Mouse (Mus musculus) left cerebral cortex, postnatal 25 days (tissue): Measurements from ENCODE around the gene Hjurp. TPM values are rescaled to one million over a fixed set of nuclear protein-coding genes. Genes with fewer than 3 reads are reported as not detected.

Source experiments
- DNase-seq, 2 experiments: peaks; one replicate each; pipeline ENCODE4 v3.0.0; 2022; ENCODE audit warnings: low spot score in 2 of 2, mixed read lengths in 1 of 2
- intact Hi-C: fragments of 180-260 bp; cut with DNase I; formaldehyde crosslinking; loops from one replicate; pipeline ENCODE4 v1.15.1; 2025
- total RNA-seq, 2 experiments: library from RNA; stranded (reverse); gene quantifications; 2 replicates each; pipeline ENCODE4 v1.2.3; 2021

Hjurp gene
- total RNA-seq: 10 to 100 TPM; 32.8 to 37.1 TPM

GRCm38 (mm10) chr1:88277098-88277817 lies at the start of gene Hjurp, which contains the start of gene Trpm8:
Gene Hjurp, minus strand, starts transcription at chr1:88277633.
Gene Trpm8, plus strand, starts transcription at chr1:88277661.
- intact Hi-C loops: loop anchor here (10.0 kb wide), 1 partner anchor 952 kb away; the partner anchor contains the start of gene Gigyf2
- peak; percentile 100 for DNase-seq

GRCm38 (mm10) chr1:88323101-88323500 lies 45.7 kb upstream of the Hjurp start:
- no peak for DNase-seq
- intact Hi-C loops: no loop called here

- intact Hi-C loops: no loop called here
- DNase-seq: no peak
Measured at GRCm38 (mm10) chr1:88322146-88322545, 44.7 kb upstream of the Hjurp start.

DNA sequence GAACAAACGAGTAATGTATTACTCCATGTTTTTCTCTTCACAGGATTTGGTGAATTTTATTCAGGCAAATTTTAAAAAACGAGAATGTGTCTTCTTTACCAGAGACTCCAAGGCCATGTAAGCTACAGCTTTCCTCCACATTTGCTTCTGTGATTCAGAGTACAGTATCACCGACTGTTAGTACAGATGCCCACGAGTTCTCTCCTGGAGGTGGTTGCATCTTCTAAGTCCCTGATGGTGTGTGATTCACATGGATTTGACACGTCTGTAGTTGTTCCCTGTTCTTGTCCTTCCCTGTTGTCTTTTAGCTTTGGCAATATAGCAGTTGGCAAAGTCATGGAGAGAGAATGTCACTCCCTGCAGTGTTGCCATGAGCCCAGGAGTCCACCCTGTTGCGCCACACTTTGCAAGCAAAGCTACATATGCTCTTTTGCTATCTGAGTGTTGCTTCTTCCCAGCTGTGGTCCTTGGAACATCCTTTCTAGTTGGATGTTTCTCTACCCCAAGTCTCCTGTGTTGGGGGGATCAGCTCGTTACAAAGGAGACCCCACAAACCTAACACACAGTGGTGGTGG lies 43.5 kb upstream of the Hjurp start:
- peak in 1 of 2 experiments; percentile 65 for DNase-seq
- intact Hi-C loops: no loop called here

- DNase-seq: peak; percentile 42 to 46
Measured at GRCm38 (mm10) chr1:88318531-88319060, 41.2 kb upstream of the Hjurp start.

GRCm38 (mm10) chr1:88317279-88317678 lies 39.8 kb upstream of the Hjurp start:
- no peak for DNase-seq
- intact Hi-C loops: loop anchor here (10.0 kb wide), 1 partner anchor 312 kb away; the partner anchor contains the start of gene Usp40

More at GRCm38 (mm10) chr1:88318531-88319060, 41.2 kb upstream of the Hjurp start:
- intact Hi-C loops: loop anchor here (10.0 kb wide), 1 partner anchor 314 kb away; the partner anchor contains the start of gene Usp40

- intact Hi-C loops: loop anchor here (10.0 kb wide), 1 partner anchor 306 kb away; the partner anchor contains the start of gene Usp40
- DNase-seq: no peak
Measured at GRCm38 (mm10) chr1:88310349-88310748, 32.9 kb upstream of the Hjurp start.

- intact Hi-C loops: loop anchor here (10.0 kb wide), 1 partner anchor 305 kb away; the partner anchor contains the start of gene Usp40
- no peak for DNase-seq
Measured at GRCm38 (mm10) chr1:88309905-88310304, 32.5 kb upstream of the Hjurp start.

- intact Hi-C loops: no loop called here
- DNase-seq: no peak
Measured at GRCm38 (mm10) chr1:88309020-88309419, 31.6 kb upstream of the Hjurp start.

DNA sequence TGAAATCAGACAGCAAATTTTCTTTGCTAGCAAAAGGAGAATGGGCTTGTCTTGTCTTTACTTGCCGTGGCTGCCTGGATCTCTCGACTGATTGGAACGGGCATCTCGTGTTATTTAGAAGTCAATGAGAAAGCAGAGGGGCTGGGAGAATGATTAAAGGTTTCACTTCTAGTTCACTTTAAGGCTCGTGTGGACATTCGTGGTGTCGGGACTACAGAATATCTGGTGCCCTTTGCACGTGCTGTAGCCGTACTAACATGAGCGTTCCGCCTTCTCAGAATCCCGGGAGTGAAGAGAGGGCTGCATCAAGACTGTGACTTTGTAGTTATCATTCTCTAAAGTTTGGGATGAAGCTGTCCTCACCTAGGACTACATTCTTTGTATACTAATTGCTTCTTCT lies 29.7 kb upstream of the Hjurp start:
- intact Hi-C loops: no loop called here
- DNase-seq: no peak

- intact Hi-C loops: no loop called here
- no peak for DNase-seq
Measured at GRCm38 (mm10) chr1:88306543-88306942, 29.1 kb upstream of the Hjurp start.

DNA sequence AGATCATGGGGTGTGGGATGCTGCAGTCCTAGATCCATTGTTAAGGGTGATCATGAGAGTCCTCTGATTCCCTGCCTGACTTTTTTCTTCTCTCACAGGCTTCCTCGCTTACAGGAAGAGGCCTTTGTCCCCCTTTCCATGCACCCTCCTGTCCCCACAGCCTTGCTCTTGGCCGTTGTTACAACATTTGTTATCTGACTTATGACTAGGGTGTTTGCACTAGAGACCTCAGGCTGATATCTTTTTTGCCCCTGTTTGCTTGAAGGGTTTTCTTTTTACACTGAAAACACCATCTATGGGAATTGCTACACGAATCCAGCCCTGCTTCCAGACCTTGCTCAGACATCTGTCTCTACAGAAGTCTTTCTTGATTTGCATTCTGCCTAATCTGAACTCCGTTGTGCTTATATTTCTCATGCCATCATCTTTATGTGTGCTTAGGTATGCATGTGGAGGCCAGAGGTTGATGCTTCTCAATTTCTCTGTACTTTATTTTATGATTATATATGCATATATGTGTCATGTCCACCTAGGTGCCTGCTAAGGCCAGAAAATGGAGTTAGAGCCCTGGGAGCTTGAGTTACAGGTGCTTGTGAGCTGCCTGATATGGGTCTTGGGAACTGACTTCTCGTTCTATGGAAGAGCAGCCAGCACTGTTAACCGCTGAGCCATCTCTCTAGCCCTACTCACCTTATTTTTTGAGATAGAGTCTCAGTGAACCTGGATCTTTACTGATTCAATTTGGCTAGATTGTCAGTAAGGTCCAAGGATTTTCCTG lies 27.8 kb upstream of the Hjurp start:
- DNase-seq: no peak
- intact Hi-C loops: no loop called here

DNA sequence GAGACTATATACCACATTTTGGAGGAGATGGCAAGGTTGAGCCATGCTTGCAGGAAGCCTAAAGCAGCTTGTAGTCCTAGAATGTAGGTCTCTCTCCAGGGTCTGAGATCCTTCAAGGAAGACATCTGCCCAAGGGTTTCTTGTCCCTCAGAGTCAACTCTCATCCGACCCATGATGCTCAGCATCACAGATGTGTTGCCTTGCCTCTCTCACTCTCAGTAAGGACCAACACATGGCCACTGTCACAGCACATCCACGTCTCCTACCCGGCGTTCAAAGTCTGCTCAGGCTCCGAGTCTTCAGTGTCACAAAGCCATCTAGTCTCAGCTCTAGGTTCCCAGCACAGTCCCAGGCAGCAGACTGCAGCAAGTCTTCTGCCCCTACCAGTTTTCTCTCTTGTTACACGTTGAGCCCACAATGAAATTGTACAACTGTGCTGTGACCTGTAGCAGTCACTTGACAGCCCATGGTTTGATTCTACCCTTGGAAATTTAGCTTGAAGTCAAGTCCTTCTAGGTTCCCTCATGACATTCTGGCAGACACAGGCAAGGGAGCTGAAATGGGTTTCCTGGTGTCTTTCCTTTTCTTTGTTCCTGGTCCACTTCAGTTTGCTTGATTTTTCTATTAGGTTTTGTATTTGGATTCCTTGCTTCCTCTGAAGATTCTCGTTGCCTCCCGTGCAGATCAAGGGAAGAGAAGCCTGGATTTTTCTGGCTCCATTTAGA lies 27.0 kb upstream of the Hjurp start:
- intact Hi-C loops: no loop called here
- no peak for DNase-seq

DNA sequence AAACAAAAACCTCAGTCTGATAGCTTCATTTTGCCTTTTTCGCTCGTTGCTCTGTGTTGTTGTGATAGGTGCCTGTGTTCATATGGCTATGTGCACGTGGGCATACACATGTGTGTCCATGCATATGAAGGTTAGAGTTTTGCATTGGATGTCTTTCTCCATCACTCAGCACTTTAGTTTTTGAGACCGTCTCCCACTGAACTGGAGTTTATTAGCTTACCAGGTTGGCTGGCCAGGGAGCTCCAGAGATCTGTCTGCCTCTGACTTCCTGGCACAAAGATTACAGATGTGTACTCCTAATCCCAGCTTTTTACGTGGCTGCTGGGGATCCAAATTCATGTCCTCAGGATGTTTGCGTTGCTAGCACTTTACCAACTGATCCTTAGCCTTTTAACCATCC lies 26.3 kb upstream of the Hjurp start:
- intact Hi-C loops: no loop called here
- DNase-seq: no peak

DNA sequence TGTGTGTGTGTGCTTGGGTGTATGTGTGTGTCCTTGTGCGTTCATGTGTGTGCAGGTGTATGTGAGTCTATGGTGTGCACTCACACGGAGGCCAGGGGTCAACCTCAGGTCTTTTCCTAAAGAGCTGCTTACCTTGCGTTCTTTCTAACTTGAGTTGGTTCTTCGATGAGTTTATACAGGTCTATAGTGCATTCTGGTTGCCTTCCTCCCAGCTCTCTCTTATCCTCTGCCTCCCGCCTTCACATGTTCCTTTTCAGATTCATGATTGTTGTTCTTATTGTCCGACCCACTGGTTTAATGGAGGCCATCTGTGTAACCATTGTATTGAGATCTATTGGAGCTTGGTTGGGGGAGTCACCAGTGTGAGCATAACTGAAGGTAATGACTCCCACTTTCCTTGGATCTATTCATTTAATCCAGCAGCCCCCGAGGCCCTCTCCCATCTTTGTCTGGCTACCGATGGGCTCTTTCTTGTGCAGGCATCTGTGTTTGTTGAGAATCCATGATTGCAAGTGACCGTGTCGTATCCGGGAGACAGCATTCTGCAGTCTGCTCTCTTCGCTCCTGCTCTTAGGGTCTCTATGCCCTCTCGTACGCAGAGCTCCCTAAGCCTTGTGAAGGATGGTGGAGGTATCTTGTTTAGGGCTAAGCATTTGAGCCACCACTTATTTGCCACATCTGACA lies 24.8 kb upstream of the Hjurp start:
- intact Hi-C loops: no loop called here
- DNase-seq: no peak

- intact Hi-C loops: no loop called here
- DNase-seq: no peak
Measured at GRCm38 (mm10) chr1:88301121-88302014, 23.9 kb upstream of the Hjurp start.

- no peak for DNase-seq
- intact Hi-C loops: no loop called here
Measured at GRCm38 (mm10) chr1:88300301-88301050, 23.0 kb upstream of the Hjurp start.
